Mouse (Mus musculus) layer of hippocampus, adult 6 months (tissue): Measurements from ENCODE around the gene Masp1. TPM values are rescaled to one million over a fixed set of nuclear protein-coding genes. Genes with fewer than 3 reads are reported as not detected.

ENCODE experiments used
- long read RNA-seq, 2 experiments: library from polyadenylated mRNA; unstranded; transcript quantifications; one replicate each; pipeline ENCODE4 v2.0.0; 2019 to 2020
- polyA plus RNA-seq: library from polyadenylated mRNA; unstranded; fragments of <200 nt; fragmentation: Nextera tagmentation; gene quantifications from 2 replicates; pipeline ENCODE4 v1.2.3, GENCODE M21; 2021

Gene Masp1
- polyA plus RNA-seq = 1.5 and 2.8 TPM in 2 replicates
- long read RNA-seq, experiment 1, partial matches to known transcripts = 0 of 1 reads
- long read RNA-seq, experiment 1, other reads (novel, unspliced or antisense) = 0 of 1 reads
- long read RNA-seq, experiment 2, transcript Masp1-203 (11 exons, 3,786 nt) = major isoform, 8 of 11 reads
- long read RNA-seq, experiment 2, partial matches to known transcripts = 0 of 11 reads
- long read RNA-seq, experiment 2, other reads (novel, unspliced or antisense) = 3 of 11 reads

DNA sequence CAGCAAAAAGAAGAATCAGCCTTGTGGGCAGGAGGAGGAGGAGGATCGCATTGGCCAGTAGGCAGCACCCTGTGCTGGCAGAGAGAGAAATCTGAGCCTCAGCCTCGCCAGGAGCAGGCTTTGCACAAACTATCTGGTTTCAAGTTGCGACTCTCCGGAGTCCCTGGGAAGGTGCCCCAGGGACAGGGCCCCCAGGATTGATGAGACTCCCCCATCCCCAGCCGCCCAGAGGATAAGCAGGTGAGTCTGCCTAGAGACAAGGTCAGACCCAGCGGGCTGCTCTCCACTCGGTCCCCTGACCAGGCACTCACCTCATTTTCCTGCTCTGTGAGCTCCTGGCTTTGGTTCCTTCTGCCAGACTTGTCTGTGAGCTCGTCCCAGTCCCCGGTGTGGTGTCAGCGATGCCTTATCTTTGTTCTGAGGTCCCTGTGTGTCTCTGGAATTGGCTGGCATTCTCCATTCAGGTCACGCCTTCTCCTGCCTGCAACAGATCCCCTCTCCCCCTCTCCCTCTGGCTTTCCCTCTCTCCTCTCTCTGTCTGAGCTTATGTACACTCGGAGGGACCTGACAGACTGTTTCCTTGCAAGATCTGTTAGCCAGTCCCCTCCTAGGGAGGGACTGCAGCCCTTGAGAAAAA, at the start of gene Masp1, which contains the start of gene Rtp4:
Masp1 (minus strand) TSS at position 581 of the 637 bp plus-strand sequence.
Rtp4 (plus strand) TSS at position 57 of the 637 bp plus-strand sequence.

DNA sequence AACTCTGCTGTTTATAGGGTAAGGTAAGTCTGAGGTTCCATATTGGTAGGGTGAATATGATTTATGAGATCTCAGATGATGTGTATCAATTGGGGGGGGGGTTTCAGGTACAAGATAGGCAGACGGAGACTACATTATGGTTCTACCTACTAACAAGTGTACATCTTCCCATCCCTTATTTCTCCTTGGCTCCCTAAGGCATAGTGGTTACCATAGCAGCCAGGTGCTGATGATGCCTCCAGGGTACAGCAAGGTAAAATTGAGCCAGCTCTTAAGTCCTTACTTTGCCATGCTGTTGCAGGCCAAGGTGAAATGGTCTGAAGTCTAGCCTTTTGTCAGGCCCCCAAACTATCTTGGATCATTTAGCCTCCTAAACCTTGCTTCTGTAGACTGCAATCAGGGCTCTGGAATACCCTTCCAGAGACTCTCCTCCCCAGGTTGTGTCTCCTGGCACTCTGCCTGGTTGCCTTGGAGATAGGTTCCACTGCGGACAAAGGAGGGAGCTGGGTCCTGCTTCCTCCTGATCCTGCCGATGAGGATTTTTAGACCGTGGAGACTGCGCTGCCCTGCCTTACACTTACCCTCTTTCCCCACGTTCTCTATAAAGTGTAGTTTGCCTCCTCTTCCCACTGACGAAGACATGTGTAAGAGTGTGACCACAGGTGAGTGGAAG, 91.8 kb downstream of the Masp1 start, which contains the start of gene Rtp1:
Rtp1 (plus strand) TSS at position 487 of the 673 bp plus-strand sequence.

Other genes with a start within 250 kb of the Masp1 start
- 0.15 and 0.34 TPM in 2 replicates for gene Rtp1, start 91.7 kb downstream of the Masp1 start, polyA plus RNA-seq
- 5.0 and 10.6 TPM in 2 replicates for gene Rtp4, start 524 bp downstream of the Masp1 start, polyA plus RNA-seq